Mouse (Mus musculus) brain, embryonic 18.5 days (tissue): ENCODE measurements at regions not wholly inside any gene's neighbourhood (a gene's known extent, or its start where the extent isn't known, plus 50 kb on each side); places are given as distances from the start of the nearest gene placed in this dataset.

Experiments used
- DNase-seq: peaks from one replicate; pipeline ENCODE4 v3.0.0-alpha.2; 2012; ENCODE audit warnings: low read depth, low spot score

- DNase-seq: no peak
Measured at GRCm38 (mm10) chr19:26473211-26473610, 131.6 kb upstream of the Smarca2 start.

- no peak for DNase-seq
Measured at GRCm38 (mm10) chr19:26475197-26475596, 129.7 kb upstream of the Smarca2 start.

- DNase-seq: no peak
Measured at GRCm38 (mm10) chr19:26475754-26476153, 129.1 kb upstream of the Smarca2 start.

- DNase-seq: no peak
Measured at GRCm38 (mm10) chr19:26478055-26478737, 126.7 kb upstream of the Smarca2 start.

GRCm38 (mm10) chr19:26484322-26484721 is 120.5 kb upstream of the Smarca2 start:
- no peak for DNase-seq

- DNase-seq: no peak
Measured at GRCm38 (mm10) chr19:26492806-26493205, 112.0 kb upstream of the Smarca2 start.

- DNase-seq: no peak
Measured at GRCm38 (mm10) chr19:26501064-26501463, 103.8 kb upstream of the Smarca2 start.

- DNase-seq: no peak
Measured at GRCm38 (mm10) chr19:26504027-26504426, 100.8 kb upstream of the Smarca2 start.

- DNase-seq: no peak
Measured at GRCm38 (mm10) chr19:26506802-26507201, 98.0 kb upstream of the Smarca2 start.

GRCm38 (mm10) chr19:26507986-26508385 is 96.9 kb upstream of the Smarca2 start:
- no peak for DNase-seq

- no peak for DNase-seq
Measured at GRCm38 (mm10) chr19:26508616-26509015, 96.2 kb upstream of the Smarca2 start.

GRCm38 (mm10) chr19:26509240-26509639 is 95.6 kb upstream of the Smarca2 start:
- DNase-seq: no peak

GRCm38 (mm10) chr19:26510185-26510584 is 94.7 kb upstream of the Smarca2 start:
- DNase-seq: no peak

GRCm38 (mm10) chr19:26510887-26511286 is 94.0 kb upstream of the Smarca2 start:
- DNase-seq: no peak

GRCm38 (mm10) chr19:26511756-26512155 is 93.1 kb upstream of the Smarca2 start:
- no peak for DNase-seq

GRCm38 (mm10) chr19:26524583-26524982 is 80.3 kb upstream of the Smarca2 start:
- DNase-seq: no peak

- DNase-seq: no peak
Measured at GRCm38 (mm10) chr19:26531390-26531789, 73.5 kb upstream of the Smarca2 start.

- no peak for DNase-seq
Measured at GRCm38 (mm10) chr19:26532509-26532908, 72.3 kb upstream of the Smarca2 start.

GRCm38 (mm10) chr19:26545671-26546070 is 59.2 kb upstream of the Smarca2 start:
- no peak for DNase-seq

GRCm38 (mm10) chr19:26547522-26547921 is 57.3 kb upstream of the Smarca2 start:
- DNase-seq: no peak

- no peak for DNase-seq
Measured at GRCm38 (mm10) chr19:26548562-26549270, 56.1 kb upstream of the Smarca2 start.

GRCm38 (mm10) chr19:26550299-26550698 is 54.6 kb upstream of the Smarca2 start:
- no peak for DNase-seq
